Mouse (Mus musculus) stomach, embryonic 16.5 days (tissue): ENCODE measurements at regions not wholly inside any gene's neighbourhood (a gene's known extent, or its start where the extent isn't known, plus 50 kb on each side); places are given as distances from the start of the nearest gene placed in this dataset.

ENCODE experiments used
- ATAC-seq: fragments of 200-750 bp; cut with Nextera tagmentation; 2 replicates; pipeline ENCODE4 v1.8.0; 2017; ENCODE audit warnings: moderate number of reproducible peaks, moderate TSS enrichment; ENCODE audit not compliant: insufficient read depth, low FRiP score
- H3K27ac ChIP-seq: fragments of 300-500 bp; sonication (generic); 2 replicates; pipeline ENCODE4 v1.5.1; 2014; ENCODE audit warnings: low read length
- H3K27me3 ChIP-seq: fragments of 300-500 bp; sonication (generic); 2 replicates; pipeline ENCODE4 v1.6.1; 2014; ENCODE audit warnings: low read length, control low read depth, mixed read lengths; ENCODE audit not compliant: control insufficient read depth, insufficient read depth
- H3K36me3 ChIP-seq: fragments of 300-500 bp; sonication (generic); 2 replicates; pipeline ENCODE4 v1.6.1; 2014; ENCODE audit warnings: low read length; ENCODE audit not compliant: control insufficient read depth, insufficient read depth
- H3K4me1 ChIP-seq: fragments of 300-500 bp; sonication (generic); 2 replicates; pipeline ENCODE4 v1.6.1; 2014; ENCODE audit warnings: low read length, control low read depth, mixed read lengths; ENCODE audit not compliant: control insufficient read depth, insufficient read depth
- H3K4me2 ChIP-seq: fragments of 300-500 bp; sonication (generic); 2 replicates; pipeline ENCODE4 v1.6.1; 2014; ENCODE audit warnings: low read depth, low read length, mixed read lengths
- H3K4me3 ChIP-seq: fragments of 300-500 bp; sonication (generic); replicated peaks from 2 replicates; pipeline ENCODE4 v1.5.1; 2014; ENCODE audit warnings: mild to moderate bottlenecking, low read length
- H3K9ac ChIP-seq: fragments of 300-500 bp; sonication (generic); 2 replicates; pipeline ENCODE4 v1.6.1; 2014; ENCODE audit warnings: low read length
- H3K9me3 ChIP-seq: fragments of 300-500 bp; sonication (generic); replicated peaks from 2 replicates; pipeline ENCODE4 v1.6.1; 2016; ENCODE audit warnings: low read length, control low read depth; ENCODE audit not compliant: control insufficient read depth
- WGBS: fragments of 180-500 bp; shearing (Covaris S2); extraction: QIAGEN DNeasy Blood & Tissue Kit; methylation state at CpG from one replicate; pipeline ENCODE4 v1.1.7; 2014; 5-methylcytosine and 5-hydroxymethylcytosine counted together

- no peaks in the 10 kb centered on the region for H3K9me3 ChIP-seq
- no peaks in the 10 kb centered on the region for H3K4me1 ChIP-seq
- WGBS: 88% methylated on average over 1 of the region's 1 CpGs
- no peaks in the 10 kb centered on the region for H3K36me3 ChIP-seq
- H3K9ac ChIP-seq: no peak overlapping the region
- no peaks in the 10 kb centered on the region for H3K27me3 ChIP-seq
- H3K4me2 ChIP-seq: no peak overlapping the region
- ATAC-seq: no peak
- H3K27ac ChIP-seq: no peak overlapping the region
- no peak overlapping the region for H3K4me3 ChIP-seq
Observed at GRCm38 (mm10) chr15:61654846-61655245, 732.0 kb upstream of the A1bg start.

GRCm38 (mm10) chr15:61653853-61654252, 731.0 kb upstream of the A1bg start:
- Histone ChIP-seq H3K9me3 (no peaks in the 10 kb centered on the region), H3K4me2 (no peak overlapping the region), H3K27me3 (no peaks in the 10 kb centered on the region), H3K4me3 (no peak overlapping the region), H3K4me1 (no peaks in the 10 kb centered on the region), H3K9ac (no peak overlapping the region), H3K27ac (no peak overlapping the region), H3K36me3 (no peaks in the 10 kb centered on the region)
- ATAC-seq: no peak
- 70% methylated on average over 1 of the region's 1 CpGs for WGBS

GRCm38 (mm10) chr15:61618638-61619500, 696.1 kb upstream of the A1bg start:
- H3K27me3 ChIP-seq: no peaks in the 10 kb centered on the region
- H3K36me3 ChIP-seq: no peaks in the 10 kb centered on the region
- H3K9ac ChIP-seq: no peak overlapping the region
- no peaks in the 10 kb centered on the region for H3K4me1 ChIP-seq
- ATAC-seq: peak; percentile 85
- peak overlapping the region; percentile 81 for H3K27ac ChIP-seq
- H3K4me2 ChIP-seq: no peak overlapping the region
- H3K4me3 ChIP-seq: no peak overlapping the region
- WGBS: 58% methylated on average over 8 of the region's 8 CpGs
- no peaks in the 10 kb centered on the region for H3K9me3 ChIP-seq

GRCm38 (mm10) chr15:61610662-61611061, 687.9 kb upstream of the A1bg start:
- Histone ChIP-seq H3K4me2 (no peak overlapping the region), H3K4me3 (no peak overlapping the region), H3K36me3 (no peaks in the 10 kb centered on the region), H3K9ac (no peak overlapping the region), H3K9me3 (no peaks in the 10 kb centered on the region), H3K27me3 (no peaks in the 10 kb centered on the region), H3K27ac (peak overlapping the region; percentile 20; the same call in 1 of the 2 replicates), H3K4me1 (no peaks in the 10 kb centered on the region)
- 74% methylated on average over 3 of the region's 3 CpGs for WGBS
- no peak for ATAC-seq

GRCm38 (mm10) chr15:61609656-61610055, 686.8 kb upstream of the A1bg start:
- H3K9me3 ChIP-seq: no peaks in the 10 kb centered on the region
- ATAC-seq: peak; percentile 76

GRCm38 (mm10) chr15:61608301-61608731, 685.5 kb upstream of the A1bg start:
- WGBS: 49% methylated on average over 6 of the region's 6 CpGs
- no peaks in the 10 kb centered on the region for H3K4me1 ChIP-seq
- no peaks in the 10 kb centered on the region for H3K36me3 ChIP-seq
- no peaks in the 10 kb centered on the region for H3K9me3 ChIP-seq
- no peak overlapping the region for H3K9ac ChIP-seq
- no peak overlapping the region for H3K4me3 ChIP-seq
- H3K27ac ChIP-seq: no peak overlapping the region
- ATAC-seq: no peak
- no peak overlapping the region for H3K4me2 ChIP-seq
- no peaks in the 10 kb centered on the region for H3K27me3 ChIP-seq

More at GRCm38 (mm10) chr15:61609656-61610055, 686.8 kb upstream of the A1bg start:
- WGBS: 75% methylated on average over 6 of the region's 6 CpGs
- Histone ChIP-seq H3K27ac (no peak overlapping the region), H3K27me3 (no peaks in the 10 kb centered on the region), H3K4me3 (no peak overlapping the region), H3K4me1 (no peaks in the 10 kb centered on the region), H3K4me2 (no peak overlapping the region), H3K36me3 (no peaks in the 10 kb centered on the region), H3K9ac (no peak overlapping the region)

GRCm38 (mm10) chr15:61599734-61600133, 676.9 kb upstream of the A1bg start:
- 37% methylated on average over 6 of the region's 6 CpGs for WGBS
- no peak for ATAC-seq
- no peak overlapping the region for H3K27ac ChIP-seq
- no peaks in the 10 kb centered on the region for H3K4me1 ChIP-seq
- H3K9me3 ChIP-seq: no peaks in the 10 kb centered on the region
- no peaks in the 10 kb centered on the region for H3K27me3 ChIP-seq
- H3K9ac ChIP-seq: no peak overlapping the region
- H3K4me2 ChIP-seq: no peak overlapping the region
- no peak overlapping the region for H3K4me3 ChIP-seq
- no peaks in the 10 kb centered on the region for H3K36me3 ChIP-seq

GRCm38 (mm10) chr15:61596318-61596717, 673.5 kb upstream of the A1bg start:
- H3K4me3 ChIP-seq: no peak overlapping the region
- no peaks in the 10 kb centered on the region for H3K27me3 ChIP-seq
- no peak overlapping the region for H3K9ac ChIP-seq
- no peak for ATAC-seq
- H3K9me3 ChIP-seq: no peaks in the 10 kb centered on the region
- H3K4me1 ChIP-seq: no peaks in the 10 kb centered on the region
- WGBS: 49% methylated on average over 4 of the region's 4 CpGs
- no peak overlapping the region for H3K27ac ChIP-seq
- no peak overlapping the region for H3K4me2 ChIP-seq
- no peaks in the 10 kb centered on the region for H3K36me3 ChIP-seq

GRCm38 (mm10) chr15:61588956-61589355, 666.1 kb upstream of the A1bg start:
- WGBS: 78% methylated on average over 5 of the region's 5 CpGs

More at GRCm38 (mm10) chr15:61588956-61589355, 666.1 kb upstream of the A1bg start:
- no peaks in the 10 kb centered on the region for H3K36me3 ChIP-seq
- no peaks in the 10 kb centered on the region for H3K4me1 ChIP-seq
- H3K27ac ChIP-seq: no peak overlapping the region
- no peaks in the 10 kb centered on the region for H3K27me3 ChIP-seq
- no peaks in the 10 kb centered on the region for H3K9me3 ChIP-seq
- H3K4me3 ChIP-seq: no peak overlapping the region
- H3K4me2 ChIP-seq: no peak overlapping the region
- ATAC-seq: no peak
- no peak overlapping the region for H3K9ac ChIP-seq
